Mouse (Mus musculus): ENCODE data around the gene Sbno2.

Sbno2 gene

GRCm38 (mm10) chr10:80036832-80037231 lies 68.5 kb downstream of the Sbno2 start:
- DNase-seq (ENCODE audit: low spot score) = no peak

- DNase-seq (ENCODE audit: low spot score) = no peak
These were observed 69.7 kb downstream of the Sbno2 start for GRCm38 (mm10) chr10:80035686-80036085.

GRCm38 (mm10) chr10:80035148-80035547 lies 70.2 kb downstream of the Sbno2 start:
- DNase-seq (ENCODE audit: low spot score) = no peak

- no peak for DNase-seq (ENCODE audit: low spot score)
These were observed 71.6 kb downstream of the Sbno2 start for GRCm38 (mm10) chr10:80033511-80034391.

GRCm38 (mm10) chr10:80032799-80033480 lies 72.4 kb downstream of the Sbno2 start:
- DNase-seq (ENCODE audit: low spot score) = peak; percentile 47

- no peak for DNase-seq (ENCODE audit: low spot score)
These were observed 74.6 kb downstream of the Sbno2 start for GRCm38 (mm10) chr10:80030736-80031135.

GRCm38 (mm10) chr10:80030191-80030590 lies 75.2 kb downstream of the Sbno2 start:
- no peak for DNase-seq (ENCODE audit: low spot score)

GRCm38 (mm10) chr10:80028521-80028846 lies 76.9 kb downstream of the Sbno2 start:
- no peak for DNase-seq (ENCODE audit: low spot score)

- no peak for DNase-seq (ENCODE audit: low spot score)
These were observed 77.5 kb downstream of the Sbno2 start for GRCm38 (mm10) chr10:80027681-80028520.

- DNase-seq (ENCODE audit: low spot score) = no peak
These were observed 79.5 kb downstream of the Sbno2 start for GRCm38 (mm10) chr10:80025889-80026288.

GRCm38 (mm10) chr10:80025463-80025862 lies 79.9 kb downstream of the Sbno2 start:
- DNase-seq (ENCODE audit: low spot score) = no peak

GRCm38 (mm10) chr10:80025044-80025347 lies 80.4 kb downstream of the Sbno2 start:
- no peak for DNase-seq (ENCODE audit: low spot score)

- peak; percentile 40 for DNase-seq (ENCODE audit: low spot score)
These were observed 80.9 kb downstream of the Sbno2 start for GRCm38 (mm10) chr10:80024229-80025043.

GRCm38 (mm10) chr10:80023758-80024157 lies 81.6 kb downstream of the Sbno2 start:
- DNase-seq (ENCODE audit: low spot score) = no peak

GRCm38 (mm10) chr10:80022806-80023205 lies 82.6 kb downstream of the Sbno2 start:
- DNase-seq (ENCODE audit: low spot score) = no peak

GRCm38 (mm10) chr10:80022164-80022563 lies 83.2 kb downstream of the Sbno2 start:
- no peak for DNase-seq (ENCODE audit: low spot score)

- DNase-seq (ENCODE audit: low spot score) = no peak
These were observed 84.1 kb downstream of the Sbno2 start for GRCm38 (mm10) chr10:80021320-80021641.

- no peak for DNase-seq (ENCODE audit: low spot score)
These were observed 84.6 kb downstream of the Sbno2 start for GRCm38 (mm10) chr10:80020603-80021319.

GRCm38 (mm10) chr10:80020191-80020590 lies 85.2 kb downstream of the Sbno2 start:
- no peak for DNase-seq (ENCODE audit: low spot score)

- DNase-seq (ENCODE audit: low spot score) = no peak
These were observed 85.8 kb downstream of the Sbno2 start for GRCm38 (mm10) chr10:80019471-80020131.
